Mouse (Mus musculus): ENCODE data around the gene Nme4.
A peak's percentile ranks its signal among the peaks of the same experiment; 100 is the strongest.
"Not testable (repeated sequence)": the region's sequence is repeated elsewhere in the genome, so short reads cannot be mapped to it uniquely, and the experiment has no call there.

The Nme4 gene

GRCm38 (mm10) chr17:26095121-26095740 lies at the start of gene Nme4:
Gene Nme4, minus strand, starts transcription at chr17:26095602.
- DNase-seq (ENCODE audit: low spot score in 2 of 2), result peak; percentile 58 to 73

DNA sequence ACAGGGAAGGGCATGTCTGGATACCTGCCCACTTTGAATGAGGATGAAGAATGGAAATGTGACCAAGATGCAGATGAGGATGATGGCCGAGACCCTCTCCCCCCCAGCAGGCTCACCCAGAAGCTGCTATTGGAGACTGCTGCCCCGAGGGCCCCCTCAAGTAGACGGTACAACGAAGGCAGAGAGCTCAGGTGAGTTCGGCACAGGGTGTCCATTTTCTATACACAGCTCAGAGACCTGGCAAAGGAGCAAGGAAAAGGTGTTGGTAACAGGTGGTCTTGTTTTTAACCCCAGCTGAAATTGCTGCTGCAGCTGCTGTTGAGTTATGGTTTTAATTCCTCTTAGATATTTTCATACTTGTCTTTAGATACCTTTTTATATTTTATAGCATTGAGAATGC lies 48.0 kb upstream of the Nme4 start:
- DNase-seq (ENCODE audit: low spot score in 2 of 2), result no peak

DNA sequence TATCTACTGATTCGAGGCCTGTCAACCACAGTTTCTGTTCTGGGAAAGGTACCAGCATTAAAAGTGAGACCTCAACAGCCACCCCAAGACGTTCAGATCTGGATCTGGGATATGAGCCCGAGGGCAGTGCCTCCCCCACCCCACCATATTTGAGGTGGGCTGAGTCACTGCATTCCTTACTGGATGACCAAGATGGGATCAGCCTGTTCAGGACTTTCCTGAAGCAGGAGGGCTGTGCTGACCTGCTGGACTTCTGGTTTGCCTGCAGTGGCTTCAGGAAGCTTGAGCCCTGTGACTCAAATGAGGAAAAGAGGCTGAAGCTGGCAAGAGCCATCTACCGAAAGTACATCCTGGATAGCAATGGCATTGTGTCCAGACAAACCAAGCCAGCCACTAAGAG lies 47.4 kb upstream of the Nme4 start:
- DNase-seq (ENCODE audit: low spot score in 2 of 2), result no peak

DNA sequence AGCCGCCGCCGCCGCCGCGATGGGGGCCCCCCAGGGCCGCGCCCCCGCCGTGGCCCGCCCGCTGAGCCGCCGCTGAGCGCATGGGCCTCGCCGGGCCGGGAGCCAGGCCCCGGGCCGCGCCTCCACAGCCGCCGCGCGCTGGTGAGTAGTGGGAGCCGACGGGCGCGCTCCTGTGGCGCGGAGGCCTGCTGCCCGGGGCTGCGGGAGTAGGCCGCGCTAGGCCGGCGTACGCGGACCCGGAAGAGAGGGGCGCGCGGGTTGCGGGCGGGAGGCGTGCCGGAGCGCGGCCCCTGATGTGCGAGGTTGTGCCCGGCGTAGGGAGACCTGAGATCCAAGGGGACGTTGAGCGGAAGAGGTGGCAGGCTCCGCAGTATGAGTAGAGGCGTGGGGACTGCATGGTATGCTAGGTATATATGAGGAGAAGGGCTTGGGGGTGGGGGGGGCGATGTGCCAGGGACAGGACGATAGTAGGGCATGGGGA lies 43.5 kb upstream of the Nme4 start:
- peak in 1 of 2 experiments; percentile 47 for DNase-seq (ENCODE audit: low spot score in 2 of 2)

- DNase-seq (ENCODE audit: low spot score in 2 of 2), result peak; percentile 91 to 93
Measured at GRCm38 (mm10) chr17:26138239-26138836, 42.9 kb upstream of the Nme4 start, which contains the start of gene Axin1. Gene Axin1, plus strand, starts transcription at chr17:26138688.

- DNase-seq (ENCODE audit: low spot score in 2 of 2), result no peak
Measured at GRCm38 (mm10) chr17:26137751-26138130, 42.3 kb upstream of the Nme4 start.

DNA sequence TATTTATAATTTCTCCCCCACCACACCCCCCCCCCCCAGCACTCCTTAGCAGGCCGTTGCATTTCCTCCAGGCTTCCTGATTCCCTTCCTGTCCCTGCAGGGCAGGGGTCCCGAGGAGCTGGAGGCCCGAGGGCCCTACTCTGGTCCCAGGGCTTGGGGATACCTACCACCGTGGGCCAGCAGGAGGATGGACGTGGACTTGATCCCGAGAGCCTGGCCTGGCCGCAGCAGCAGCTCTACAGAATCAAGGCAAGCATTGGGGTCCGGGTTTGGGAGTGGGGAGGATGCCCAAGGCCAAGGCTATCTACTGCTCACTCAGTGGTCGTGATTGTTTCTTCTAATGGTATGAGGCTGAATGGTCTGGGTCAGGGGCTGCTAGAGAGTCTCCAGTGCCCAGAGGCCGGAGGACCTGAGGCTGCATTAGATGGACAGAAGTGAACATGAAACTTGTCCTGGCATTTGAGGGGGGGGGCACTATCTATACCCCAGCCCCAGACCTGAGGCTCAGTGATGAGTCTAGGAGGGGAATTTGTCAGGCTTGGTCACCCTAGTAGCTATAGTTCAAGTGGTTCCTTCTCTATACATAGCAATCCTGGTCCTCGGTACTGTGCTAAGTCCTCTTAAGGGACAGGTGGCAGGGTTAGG lies 41.8 kb upstream of the Nme4 start:
- no peak for DNase-seq (ENCODE audit: low spot score in 2 of 2)

DNA sequence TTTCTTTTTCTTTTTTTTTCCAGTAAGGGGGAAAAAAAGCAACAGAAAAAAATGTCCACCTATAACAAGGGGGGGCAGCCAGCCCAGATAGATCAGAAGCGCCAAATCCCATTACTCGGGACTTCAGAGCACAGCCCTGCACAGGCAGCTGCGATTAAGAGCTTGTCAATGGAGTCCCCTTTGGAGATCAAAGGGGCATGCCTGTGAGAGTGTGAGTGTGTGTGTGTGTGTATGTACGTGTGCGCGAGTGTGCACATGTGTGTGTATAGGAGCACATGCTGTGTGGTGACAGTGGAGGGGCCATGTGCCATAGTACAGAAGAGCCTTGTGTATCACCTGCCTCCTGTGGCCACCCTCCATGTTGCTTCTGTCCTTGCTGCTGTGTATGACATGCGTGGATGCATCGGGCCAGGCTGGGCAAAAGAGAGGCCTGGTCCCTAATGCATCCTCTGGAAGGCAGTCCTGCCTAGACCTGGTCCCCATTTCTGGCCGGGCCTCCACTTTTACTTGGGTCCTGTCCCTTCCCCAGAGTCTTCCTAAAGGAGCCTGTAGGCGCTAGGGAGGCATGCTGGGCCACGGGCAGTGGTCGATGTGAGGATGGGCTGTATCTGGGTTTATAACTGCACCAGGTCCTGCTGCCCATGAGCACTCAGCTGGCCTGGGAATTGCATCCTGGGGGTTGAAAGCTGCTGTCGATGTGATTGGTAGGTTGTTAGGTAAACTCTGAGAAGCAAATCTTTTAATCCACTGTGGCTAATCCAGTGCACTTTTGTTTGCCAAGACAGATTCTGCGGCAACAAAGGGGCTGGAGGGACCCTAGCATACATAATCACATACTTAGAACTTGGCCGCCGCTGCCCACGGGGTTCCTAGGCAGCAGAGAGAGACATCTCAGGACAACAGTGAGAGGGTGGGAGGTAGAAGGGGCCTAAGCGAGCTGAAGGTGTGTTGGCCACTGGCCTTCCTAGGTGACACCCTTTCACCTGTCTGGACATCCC lies 36.8 kb upstream of the Nme4 start:
- DNase-seq (ENCODE audit: low spot score in 2 of 2), result no peak

DNA sequence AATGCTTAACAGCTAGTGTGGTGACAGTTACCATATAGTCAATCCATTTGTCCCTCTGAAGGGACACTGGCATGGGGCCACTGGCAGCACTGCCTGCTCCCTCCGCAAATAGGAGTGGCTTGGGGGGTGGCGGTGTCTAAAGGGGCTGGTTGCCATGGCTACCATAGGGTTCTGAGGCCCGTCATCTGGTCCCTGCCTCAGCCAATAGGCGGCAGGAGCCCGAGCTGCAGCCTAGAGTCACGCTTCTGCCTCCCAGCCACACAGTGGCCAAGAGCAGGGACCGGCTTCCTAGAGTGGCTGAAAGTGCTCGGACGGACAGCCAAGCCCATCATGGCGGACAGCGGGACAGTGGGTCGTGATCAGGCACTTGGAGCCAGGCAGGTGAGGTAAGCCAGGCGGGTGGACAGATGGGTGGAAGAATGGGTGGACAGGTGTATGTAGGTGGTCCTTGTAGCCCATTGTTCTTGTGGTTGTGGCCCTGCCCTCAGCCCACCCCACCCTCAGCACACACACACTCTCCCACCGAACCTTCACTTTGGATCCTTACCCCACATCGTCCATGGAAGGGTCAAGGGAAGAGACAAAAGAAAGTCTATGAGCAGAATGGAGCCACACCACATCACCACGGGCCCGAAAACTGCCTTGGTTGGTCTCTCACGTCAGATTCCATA lies 35.8 kb upstream of the Nme4 start:
- peak in 1 of 2 experiments; percentile 14 for DNase-seq (ENCODE audit: low spot score in 2 of 2)

- DNase-seq (ENCODE audit: low spot score in 2 of 2), result no peak
Measured at GRCm38 (mm10) chr17:26125226-26125625, 29.8 kb upstream of the Nme4 start.

DNA sequence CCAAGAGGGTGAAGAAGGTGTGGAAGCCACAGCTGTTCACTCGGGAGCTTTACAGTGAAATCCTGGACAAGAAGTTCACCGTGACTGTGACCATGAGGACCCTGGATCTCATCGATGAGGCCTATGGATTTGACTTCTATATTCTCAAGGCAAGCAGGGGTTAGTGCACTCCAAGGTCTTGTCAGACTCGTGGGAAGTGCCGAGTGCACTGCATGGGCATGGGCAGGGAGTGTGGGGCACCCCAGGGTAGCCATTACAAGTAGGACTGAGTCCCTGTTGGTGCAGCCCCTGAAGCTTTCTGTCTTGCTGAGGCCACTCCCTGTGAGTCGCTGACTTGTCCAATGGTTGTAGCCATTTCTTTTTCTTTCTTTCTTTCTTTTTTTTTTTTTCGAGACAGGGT lies 29.2 kb upstream of the Nme4 start:
- no peak for DNase-seq (ENCODE audit: low spot score in 2 of 2)

DNA sequence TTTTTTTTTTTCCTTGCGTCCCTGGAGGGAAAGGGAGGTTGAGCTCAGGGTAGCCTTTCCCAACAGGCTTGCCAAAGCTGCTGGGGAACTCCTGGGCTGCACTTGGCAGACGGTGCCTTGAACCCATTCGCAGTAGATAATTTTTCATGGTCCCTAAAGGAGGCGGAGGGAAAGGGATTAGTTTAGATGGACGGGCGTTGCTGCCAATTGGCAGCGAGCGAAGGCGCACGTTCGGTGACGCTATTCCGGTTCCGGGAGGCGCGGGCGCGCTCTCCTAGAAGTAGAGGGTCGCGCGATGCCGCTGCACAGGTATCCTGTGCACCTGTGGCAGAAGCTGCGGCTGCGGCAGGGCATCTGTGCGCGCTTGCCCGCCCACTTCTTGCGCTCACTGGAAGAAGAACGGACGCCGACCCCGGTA lies 27.9 kb upstream of the Nme4 start, which contains the start of gene Mrpl28:
Gene Mrpl28 (plus strand): TSS at position 234 of the 418 bp plus-strand sequence.
- DNase-seq (ENCODE audit: low spot score in 2 of 2), result peak; percentile 79 to 91

- DNase-seq (ENCODE audit: low spot score in 2 of 2), result no peak
Measured at GRCm38 (mm10) chr17:26122431-26123140, 27.2 kb upstream of the Nme4 start.

GRCm38 (mm10) chr17:26119766-26120710 lies 24.6 kb upstream of the Nme4 start:
- DNase-seq (ENCODE audit: low spot score in 2 of 2), result peak; percentile 35 to 64

- no peak for DNase-seq (ENCODE audit: low spot score in 2 of 2)
Measured at GRCm38 (mm10) chr17:26116503-26117258, 21.3 kb upstream of the Nme4 start.

GRCm38 (mm10) chr17:26115956-26116487 lies 20.6 kb upstream of the Nme4 start:
- no peak for DNase-seq (ENCODE audit: low spot score in 2 of 2)

DNA sequence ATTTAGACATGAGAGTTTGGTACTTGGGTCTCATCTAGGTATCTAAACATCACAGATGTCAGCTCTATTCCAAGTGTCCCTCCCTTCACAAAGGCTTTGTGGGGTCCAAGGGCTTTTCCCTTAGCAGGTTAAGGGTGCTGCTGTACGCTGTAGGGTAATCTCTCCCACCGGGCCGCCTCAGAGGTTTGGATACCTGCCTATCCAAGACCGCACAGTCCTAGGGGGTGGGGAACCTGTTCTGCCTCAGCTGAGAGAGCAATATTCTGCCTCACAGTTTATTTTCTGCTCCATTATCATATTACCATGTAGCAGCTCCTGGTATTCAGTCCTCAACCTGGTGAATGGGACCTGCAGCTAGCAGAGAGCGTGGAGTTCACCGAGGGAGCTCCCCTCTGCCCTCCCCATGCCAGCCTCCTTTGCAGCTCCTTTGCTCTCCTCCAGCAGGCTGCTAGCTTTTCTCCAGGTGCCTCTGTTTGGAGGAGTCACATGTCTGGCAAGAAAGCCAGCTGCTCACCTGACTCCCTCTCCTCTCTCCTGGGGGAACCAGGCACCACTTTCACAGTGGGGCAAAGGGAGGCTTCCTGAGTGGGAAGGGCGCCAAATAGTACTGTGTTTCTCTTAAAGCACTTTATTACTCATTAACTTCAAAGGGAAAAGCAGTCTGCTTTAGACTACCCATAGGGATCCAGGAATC lies 19.9 kb upstream of the Nme4 start:
- no peak for DNase-seq (ENCODE audit: low spot score in 2 of 2)

GRCm38 (mm10) chr17:26114461-26114860 lies 19.1 kb upstream of the Nme4 start:
- not testable (repeated sequence) for DNase-seq (ENCODE audit: low spot score in 2 of 2)
